Mouse (Mus musculus) MEL (cell line): ENCODE data around the gene Nrbf2.

ENCODE experiments used
- CTCF ChIP-seq, 3 experiments: IDR thresholded peaks in 2 of 3; conservative IDR thresholded peaks in 1 of 3; 2 replicates each; pipeline ENCODE4 v1.5.1; 2011 to 2012; ENCODE audit warnings: low read length in 3 of 3, low read depth in 2 of 3, mild to moderate bottlenecking in 2 of 3, improper control_type of control experiment in 1 of 3, inconsistent platforms in 1 of 3, mixed read lengths in 1 of 3, moderate library complexity in 1 of 3; ENCODE audit not compliant: control insufficient read depth in 1 of 3, insufficient read depth in 1 of 3, poor library complexity in 1 of 3, severe bottlenecking in 1 of 3
- EP300 ChIP-seq, 2 experiments: IDR thresholded peaks; 2 replicates each; pipeline ENCODE4 v1.6.1; 2011; ENCODE audit warnings: improper control_type of control experiment in 2 of 2, low read length in 2 of 2, low read depth in 1 of 2, mild to moderate bottlenecking in 1 of 2
- POLR2A ChIP-seq, 2 experiments: IDR thresholded peaks; 2 replicates each; pipeline ENCODE4 v1.6.1; 2011 to 2012; ENCODE audit warnings: low read length in 2 of 2, mild to moderate bottlenecking in 2 of 2, control low read depth in 1 of 2, improper control_type of control experiment in 1 of 2, low read depth in 1 of 2, moderate library complexity in 1 of 2; ENCODE audit not compliant: control insufficient read depth in 1 of 2, insufficient read depth in 1 of 2, poor library complexity in 1 of 2
- TCF12 ChIP-seq: IDR thresholded peaks from 2 replicates; pipeline ENCODE4 v1.6.1; 2014; ENCODE audit warnings: low read depth, mild to moderate bottlenecking, inconsistent platforms, low read length, improper control_type of control experiment, moderate library complexity
- USF1 ChIP-seq: IDR thresholded peaks from 2 replicates; pipeline ENCODE4 v1.6.1; 2014; ENCODE audit warnings: low read depth, mild to moderate bottlenecking, inconsistent platforms, low read length, improper control_type of control experiment, moderate library complexity

GRCm38 (mm10) chr10:67320207-67320859 lies 35.2 kb upstream of the Nrbf2 start:
- no peak for TF ChIP-seq EP300 (IDR thresholded peaks at IDR 0.05; ENCODE audit: low read depth in 1 of 2, low read length in 2 of 2)
- TF ChIP-seq TCF12: no peak
- no peak for TF ChIP-seq USF1
- no peak for TF ChIP-seq POLR2A (IDR thresholded peaks at IDR 0.05; ENCODE audit: control insufficient read depth in 1 of 2, insufficient read depth in 1 of 2, low read depth in 1 of 2, low read length in 2 of 2, poor library complexity in 1 of 2)
- no peak for TF ChIP-seq CTCF (IDR thresholded peaks at IDR 0.05 in 2 of 3, conservative IDR thresholded peaks at IDR 0.05 in 1 of 3; ENCODE audit: control insufficient read depth in 1 of 3, insufficient read depth in 1 of 3, low read depth in 2 of 3, low read length in 3 of 3, poor library complexity in 1 of 3, severe bottlenecking in 1 of 3)
